Mouse (Mus musculus): ENCODE measurements around the gene Insl3.

- TF ChIP-seq GATA1 (IDR thresholded peaks at IDR 0.05; ENCODE audit: low read length) (no peak), TAL1 (IDR thresholded peaks at IDR 0.05; ENCODE audit: low read length) (no peak)
Observed at GRCm38 (mm10) chr8:71719218-71719617, 30.2 kb downstream of the Insl3 start.
